ENCODE assay signal across 10 mouse cellular contexts in genomic region chr11:113487603-113488335, GRCm38 (mm10).
DNase-seq lines count a peak whose midpoint lies in the region; ATAC-seq lines count a peak whose summit lies in the region.
"Had no signal": no experiment of that assay in that cellular context is flagged by ENCODE, and none has a peak within 500 bp of the region (broad histone marks: within the 10 kb centered on the region; RNA-seq: fewer than 3 reads in every experiment).

No protein-coding gene starts in this region.

- H3K27me3 ChIP-seq in liver, embryonic 12.5 days (replicated peaks), result no peaks in the 10 kb centered on the region
- no peaks in the 10 kb centered on the region for H3K27me3 ChIP-seq in stomach, embryonic 15.5 days (replicated peaks)

- intact Hi-C loops in left cerebral cortex, postnatal 36 days (cut with DNase I), result no loop called here

- 22% methylated on average over 8 of the region's 8 CpGs for WGBS in liver, embryonic 12.5 days (ENCODE audit: insufficient replicate concordance)
- 46% methylated on average over 8 of the region's 8 CpGs for WGBS in stomach, embryonic 15.5 days

- no peaks in the 10 kb centered on the region for H3K36me3 ChIP-seq in liver, embryonic 12.5 days
- no peaks in the 10 kb centered on the region for H3K36me3 ChIP-seq in stomach, embryonic 15.5 days

- ATAC-seq in erythroblast, adult 5-6 weeks (replicated peaks; ENCODE audit: low FRiP score, poor library complexity, severe bottlenecking), result peak; percentile 57; the same call in 1 of the 2 replicates
- peak; percentile 76 for ATAC-seq in liver, embryonic 12.5 days
- ATAC-seq in stomach, embryonic 15.5 days (ENCODE audit: insufficient read depth, low FRiP score, low read depth), result peak; percentile 74; the same call in 1 of the 2 replicates

- peak overlapping the region; percentile 10; the same call in 1 of the 2 replicates for H3K9ac ChIP-seq in liver, embryonic 12.5 days
- H3K9ac ChIP-seq in stomach, embryonic 15.5 days, result no peak overlapping the region

- H3K4me1 ChIP-seq in liver, embryonic 12.5 days, result peaks cover 73% of the 10 kb centered on the region
- peaks cover 13% of the 10 kb centered on the region for H3K4me1 ChIP-seq in stomach, embryonic 15.5 days

- H3K27ac ChIP-seq in liver, embryonic 12.5 days, result peak overlapping the region; percentile 82
- peak overlapping the region; percentile 59 for H3K27ac ChIP-seq in stomach, embryonic 15.5 days

- no peaks in the 10 kb centered on the region for H3K9me3 ChIP-seq in liver, embryonic 12.5 days (replicated peaks)
- H3K9me3 ChIP-seq in stomach, embryonic 15.5 days, result no peaks in the 10 kb centered on the region

- peak overlapping the region; percentile 27 for H3K4me2 ChIP-seq in liver, embryonic 12.5 days
- H3K4me2 ChIP-seq in stomach, embryonic 15.5 days, result no peak overlapping the region

- no peak overlapping the region for H3K4me3 ChIP-seq in liver, embryonic 12.5 days
- no peak overlapping the region for H3K4me3 ChIP-seq in stomach, embryonic 15.5 days (replicated peaks)

- peak; percentile 51 to 73 for DNase-seq in lung, adult 18-20 months
- no peak for DNase-seq in lung, postnatal 14 days
- DNase-seq in left cerebral cortex, adult 9 months (ENCODE audit: low spot score in 2 of 2), result no peak
- DNase-seq in left cerebral cortex, postnatal 36 days (ENCODE audit: low spot score in 2 of 2), result no peak
- DNase-seq in layer of hippocampus, adult 8-10 months (ENCODE audit: low spot score in 2 of 2), result no peak
- DNase-seq: gastrocnemius, postnatal 14 days; layer of hippocampus, postnatal 36 days had no signal

Comparison
In these comparisons a context has a peak if more than half of its experiments do, and no peak if none do; other contexts are left out.
1. DNase-seq: peak in lung, adult 18-20 months (2 of 2); none in lung, postnatal 14 days (single experiment), left cerebral cortex, adult 9 months (0 of 2), left cerebral cortex, postnatal 36 days (0 of 2) and layer of hippocampus, adult 8-10 months (0 of 2).
2. Peak in every context shown above with its lines, with median percentiles within 50 percentile points of each other: ATAC-seq.